ENCODE assay signal across 9 mouse cellular contexts in the genomic region with DNA sequence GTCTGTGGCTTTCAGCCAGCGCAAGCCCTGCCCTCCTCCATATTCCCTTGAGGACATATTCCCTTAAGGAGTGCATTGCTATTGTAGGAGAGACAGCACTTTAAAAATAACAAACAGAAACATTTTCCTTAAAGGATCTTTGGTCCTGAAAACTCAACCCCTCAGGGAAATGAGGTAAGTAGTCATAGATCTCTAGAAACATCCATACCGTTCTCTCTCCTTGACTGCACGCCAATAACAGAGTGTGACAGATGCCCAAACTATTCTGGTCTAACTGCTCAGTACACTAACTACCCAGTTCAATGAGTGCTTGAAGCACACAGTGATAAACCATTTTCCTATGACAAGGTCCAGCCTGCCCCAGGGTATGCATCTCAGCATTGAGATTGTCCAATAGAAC. TPM values are rescaled to one million over a fixed set of nuclear protein-coding genes. Genes with fewer than 3 reads are reported as not detected.
DNase-seq lines count a peak whose midpoint lies in the region; ATAC-seq lines count a peak whose summit lies in the region.
"Had no signal": no experiment of that assay in that cellular context is flagged by ENCODE, and none has a peak within 500 bp of the region (broad histone marks: within the 10 kb centered on the region; RNA-seq: fewer than 3 reads in every experiment).

No protein-coding gene starts in this region.

- no peak overlapping the region for H3K27ac ChIP-seq in kidney, embryonic 16.5 days (ENCODE audit: low read length)
- H3K27ac ChIP-seq in embryonic facial prominence, embryonic 12.5 days, result no peak overlapping the region
- H3K27ac ChIP-seq in forebrain, embryonic 13.5 days, result no peak overlapping the region
- H3K27ac ChIP-seq in midbrain, embryonic 15.5 days, result peak overlapping the region; percentile 83
- H3K27ac ChIP-seq: liver, embryonic 12.5 days had no signal

- peaks cover 19% of the 10 kb centered on the region for H3K4me1 ChIP-seq in kidney, embryonic 16.5 days (ENCODE audit: insufficient read depth, low read length)
- peaks cover 14% of the 10 kb centered on the region for H3K4me1 ChIP-seq in embryonic facial prominence, embryonic 12.5 days
- H3K4me1 ChIP-seq in forebrain, embryonic 13.5 days, result peaks cover 25% of the 10 kb centered on the region
- peaks cover 23% of the 10 kb centered on the region for H3K4me1 ChIP-seq in midbrain, embryonic 15.5 days

- H3K9me3 ChIP-seq in kidney, embryonic 16.5 days (ENCODE audit: low read length), result no peaks in the 10 kb centered on the region
- no peaks in the 10 kb centered on the region for H3K9me3 ChIP-seq in embryonic facial prominence, embryonic 12.5 days
- H3K9me3 ChIP-seq in forebrain, embryonic 13.5 days (replicated peaks), result no peaks in the 10 kb centered on the region
- H3K9me3 ChIP-seq in midbrain, embryonic 15.5 days, result no peaks in the 10 kb centered on the region
- H3K9me3 ChIP-seq: liver, embryonic 12.5 days had no signal

- H3K27me3 ChIP-seq in kidney, embryonic 16.5 days (ENCODE audit: insufficient read depth, low read length), result no peaks in the 10 kb centered on the region
- H3K27me3 ChIP-seq in embryonic facial prominence, embryonic 12.5 days, result no peaks in the 10 kb centered on the region
- H3K27me3 ChIP-seq in forebrain, embryonic 13.5 days, result peaks cover 31% of the 10 kb centered on the region
- H3K27me3 ChIP-seq in midbrain, embryonic 15.5 days (replicated peaks), result peaks cover 27% of the 10 kb centered on the region

- no peak for ATAC-seq in kidney, embryonic 16.5 days (ENCODE audit: low FRiP score, low TSS enrichment)
- ATAC-seq in embryonic facial prominence, embryonic 12.5 days (ENCODE audit: insufficient number of reproducible peaks, insufficient read depth, low FRiP score, low TSS enrichment), result no peak
- ATAC-seq in forebrain, embryonic 13.5 days, result no peak
- peak; percentile 34; the same call in 1 of the 2 replicates for ATAC-seq in midbrain, embryonic 15.5 days (replicated peaks)
- ATAC-seq: liver, embryonic 12.5 days had no signal

- H3K9ac ChIP-seq in kidney, embryonic 16.5 days (replicated peaks; ENCODE audit: low read length), result no peak overlapping the region
- H3K9ac ChIP-seq in embryonic facial prominence, embryonic 12.5 days, result no peak overlapping the region
- H3K9ac ChIP-seq in forebrain, embryonic 13.5 days, result no peak overlapping the region
- peak overlapping the region; percentile 42; the same call in 1 of the 2 replicates for H3K9ac ChIP-seq in midbrain, embryonic 15.5 days
- H3K9ac ChIP-seq: liver, embryonic 12.5 days had no signal

- no peak for DNase-seq in kidney, postnatal 36 days
- DNase-seq in thymus, adult 18-20 months, result no peak
- no peak for DNase-seq in right cerebral cortex, postnatal 14 days
- DNase-seq in cerebellum, adult 8-10 months, result no peak

- no peak overlapping the region for H3K4me3 ChIP-seq in kidney, embryonic 16.5 days (ENCODE audit: low read length)
- no peak overlapping the region for H3K4me3 ChIP-seq in embryonic facial prominence, embryonic 12.5 days
- H3K4me3 ChIP-seq in forebrain, embryonic 13.5 days, result no peak overlapping the region
- H3K4me3 ChIP-seq in midbrain, embryonic 15.5 days, result peak overlapping the region; percentile 31
- H3K4me3 ChIP-seq: liver, embryonic 12.5 days had no signal

- peak overlapping the region; percentile 33 for H3K4me2 ChIP-seq in kidney, embryonic 16.5 days (replicated peaks; ENCODE audit: low read depth, low read length)
- peak overlapping the region; percentile 39 for H3K4me2 ChIP-seq in embryonic facial prominence, embryonic 12.5 days (replicated peaks)
- H3K4me2 ChIP-seq in forebrain, embryonic 13.5 days, result peak overlapping the region; percentile 55
- peak overlapping the region; percentile 53 for H3K4me2 ChIP-seq in midbrain, embryonic 15.5 days

- H3K36me3 ChIP-seq in kidney, embryonic 16.5 days (ENCODE audit: insufficient read depth, low read length), result no peaks in the 10 kb centered on the region
- H3K36me3 ChIP-seq in embryonic facial prominence, embryonic 12.5 days, result no peaks in the 10 kb centered on the region
- H3K36me3 ChIP-seq in forebrain, embryonic 13.5 days (ENCODE audit: poor library complexity, severe bottlenecking), result no peaks in the 10 kb centered on the region
- no peaks in the 10 kb centered on the region for H3K36me3 ChIP-seq in midbrain, embryonic 15.5 days (replicated peaks)
- H3K36me3 ChIP-seq: liver, embryonic 12.5 days had no signal

- WGBS in kidney, embryonic 16.5 days, result 60% methylated on average over 3 of the region's 3 CpGs
- WGBS in embryonic facial prominence, embryonic 12.5 days, result 56% methylated on average over 3 of the region's 3 CpGs
- 72% methylated on average over 3 of the region's 3 CpGs for WGBS in forebrain, embryonic 13.5 days
- 45% methylated on average over 3 of the region's 3 CpGs for WGBS in midbrain, embryonic 15.5 days

RNA-seq across cellular contexts. Expression of gene Fgf8, which starts 24.4 kb away (rescaled TPM):
- polyA plus RNA-seq in kidney, embryonic 16.5 days (2015; fragmentation: Nextera tagmentation; extraction: Ambion mirVana), result 13.0 and 15.5 TPM in 2 replicates
- 3.5 and 6.1 TPM in 2 replicates for polyA plus RNA-seq in embryonic facial prominence, embryonic 12.5 days (2016; fragmentation: Nextera tagmentation; extraction: Ambion mirVana)
- polyA plus RNA-seq in forebrain, embryonic 13.5 days (2015; fragmentation: Nextera tagmentation; extraction: Ambion mirVana), result 1.5 and 2.5 TPM in 2 replicates
- polyA plus RNA-seq in midbrain, embryonic 15.5 days (2015; fragmentation: Nextera tagmentation; extraction: Ambion mirVana), result 0.91 and 1.2 TPM in 2 replicates
- polyA plus RNA-seq: liver, embryonic 12.5 days had no signal

RNA-seq across cellular contexts. Expression of gene Npm3, which starts 31.1 kb away (rescaled TPM):
- polyA plus RNA-seq in kidney, embryonic 16.5 days (2015; fragmentation: Nextera tagmentation; extraction: Ambion mirVana), result 16.3 and 18.1 TPM in 2 replicates
- polyA plus RNA-seq in embryonic facial prominence, embryonic 12.5 days (2016; fragmentation: Nextera tagmentation; extraction: Ambion mirVana), result 13.2 and 15.0 TPM in 2 replicates
- polyA plus RNA-seq in forebrain, embryonic 13.5 days (2015; fragmentation: Nextera tagmentation; extraction: Ambion mirVana), result 9.4 and 10.9 TPM in 2 replicates
- polyA plus RNA-seq in midbrain, embryonic 15.5 days (2015; fragmentation: Nextera tagmentation; extraction: Ambion mirVana), result 6.3 and 6.9 TPM in 2 replicates

RNA-seq across cellular contexts. Expression of gene Fbxw4, which starts 58.2 kb away (rescaled TPM):
- polyA plus RNA-seq in kidney, embryonic 16.5 days (2015; fragmentation: Nextera tagmentation; extraction: Ambion mirVana), result 7.2 and 7.9 TPM in 2 replicates
- polyA plus RNA-seq in embryonic facial prominence, embryonic 12.5 days (2016; fragmentation: Nextera tagmentation; extraction: Ambion mirVana), result 6.8 and 7.9 TPM in 2 replicates
- 3.4 TPM in 2 replicates for polyA plus RNA-seq in forebrain, embryonic 13.5 days (2015; fragmentation: Nextera tagmentation; extraction: Ambion mirVana)
- polyA plus RNA-seq in midbrain, embryonic 15.5 days (2015; fragmentation: Nextera tagmentation; extraction: Ambion mirVana), result 6.1 and 7.8 TPM in 2 replicates
